9 mouse cellular contexts compared by ENCODE assay signal in the genomic region with DNA sequence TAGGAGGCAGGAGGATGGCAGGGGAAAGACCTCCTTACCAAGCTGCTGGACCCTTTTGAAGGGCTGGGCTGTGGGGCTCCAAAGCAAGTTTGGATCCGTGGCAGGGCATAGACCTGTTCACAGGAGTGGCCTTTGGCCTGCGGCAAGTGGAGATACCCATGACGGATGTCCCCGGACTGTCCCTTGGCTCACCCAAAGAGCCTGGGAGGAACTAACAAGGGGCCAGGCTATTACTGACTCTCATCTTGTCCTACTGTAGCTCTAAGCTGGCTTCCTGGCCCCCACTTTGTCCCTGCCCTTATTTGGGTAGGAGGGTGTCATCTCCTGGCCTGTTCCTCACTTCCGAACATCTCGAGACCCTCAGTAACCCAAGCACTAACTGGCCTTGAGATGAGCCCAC. TPM values are rescaled to one million over a fixed set of nuclear protein-coding genes. Genes with fewer than 3 reads are reported as not detected.
DNase-seq lines count a peak whose midpoint lies in the region; ATAC-seq and TF ChIP-seq lines count a peak whose summit lies in the region.
"Had no signal": no experiment of that assay in that cellular context is flagged by ENCODE, and none has a peak within 500 bp of the region (broad histone marks: within the 10 kb centered on the region; RNA-seq: fewer than 3 reads in every experiment).

No protein-coding gene starts in this region.

- intact Hi-C loops in gastrocnemius, adult 2 months (cut with DNase I): no loop called here
- intact Hi-C loops in gastrocnemius, postnatal 14 days (cut with DNase I; ENCODE audit: low total_unique reads): no loop called here
- intact Hi-C loops in gastrocnemius, postnatal 36 days (cut with DNase I): no loop called here

- ATAC-seq in hindbrain, embryonic 13.5 days (ENCODE audit: low FRiP score): peak; percentile 13; the same call in 1 of the 2 replicates
- peak; percentile 28 for ATAC-seq in lung, embryonic 16.5 days (ENCODE audit: low read depth)

- DNase-seq in gastrocnemius, adult 2 months: no peak
- no peak for DNase-seq in gastrocnemius, postnatal 14 days
- peak; percentile 42 for DNase-seq in CD4-positive helper T cell, adult 2 months (ENCODE audit: low read depth, low spot score)
- DNase-seq in right cerebral cortex, adult 18-20 months: no peak
- DNase-seq in left cerebral cortex, adult 11 months (ENCODE audit: low spot score): no peak
- DNase-seq in gastrocnemius, postnatal 36 days: no peak

- peaks cover 2% of the 10 kb centered on the region; the same call in 1 of the 2 replicates for H3K36me3 ChIP-seq in hindbrain, embryonic 13.5 days
- H3K36me3 ChIP-seq in lung, embryonic 16.5 days (ENCODE audit: control insufficient read depth, insufficient read depth, low read length): no peaks in the 10 kb centered on the region

- WGBS in hindbrain, embryonic 13.5 days: 74% methylated on average over 6 of the region's 6 CpGs
- 14% methylated on average over 6 of the region's 6 CpGs for WGBS in lung, embryonic 16.5 days

- H3K4me1 ChIP-seq in hindbrain, embryonic 13.5 days (replicated peaks): peaks cover 52% of the 10 kb centered on the region
- peaks cover 75% of the 10 kb centered on the region for H3K4me1 ChIP-seq in lung, embryonic 16.5 days (replicated peaks; ENCODE audit: control insufficient read depth, insufficient read depth, low read length)

- peak overlapping the region; percentile 63; the same call in 1 of the 2 replicates for H3K9ac ChIP-seq in hindbrain, embryonic 13.5 days
- peak overlapping the region; percentile 69 for H3K9ac ChIP-seq in lung, embryonic 16.5 days (ENCODE audit: low read length)

- H3K9me3 ChIP-seq in hindbrain, embryonic 13.5 days: no peaks in the 10 kb centered on the region
- no peaks in the 10 kb centered on the region for H3K9me3 ChIP-seq in lung, embryonic 16.5 days (ENCODE audit: control insufficient read depth, low read length)

- peak overlapping the region; percentile 42 for H3K4me2 ChIP-seq in hindbrain, embryonic 13.5 days
- H3K4me2 ChIP-seq in lung, embryonic 16.5 days (ENCODE audit: low read depth, low read length): peak overlapping the region; percentile 70

- H3K27ac ChIP-seq in gastrocnemius, adult 2 months: peak overlapping the region; percentile 93
- peak overlapping the region; percentile 83 for H3K27ac ChIP-seq in hindbrain, embryonic 13.5 days
- H3K27ac ChIP-seq in lung, embryonic 16.5 days (ENCODE audit: low read length): peak overlapping the region; percentile 97

- no peak for TF ChIP-seq CTCF in gastrocnemius, adult 2 months (IDR thresholded peaks at IDR 0.05)

- H3K27me3 ChIP-seq in hindbrain, embryonic 13.5 days: no peaks in the 10 kb centered on the region
- no peaks in the 10 kb centered on the region for H3K27me3 ChIP-seq in lung, embryonic 16.5 days (ENCODE audit: control insufficient read depth, insufficient read depth, low read depth, low read length)

- peak overlapping the region; percentile 69 for H3K4me3 ChIP-seq in gastrocnemius, adult 2 months
- peak overlapping the region; percentile 19 for H3K4me3 ChIP-seq in hindbrain, embryonic 13.5 days
- peak overlapping the region; percentile 47 for H3K4me3 ChIP-seq in lung, embryonic 16.5 days (ENCODE audit: low read length)

RNA-seq across cellular contexts. Expression of a gene that starts 0.6 kb away (rescaled TPM):
- 1 to 10 TPM in 1 of 2 experiments, under 1 TPM in 1; 0.97 to 1.8 TPM for total RNA-seq in gastrocnemius, adult 2 months (2021)
- 1 to 10 TPM; 2.1 to 2.4 TPM for total RNA-seq in gastrocnemius, postnatal 14 days (2021)
- 6.0 and 6.2 TPM in 2 replicates for polyA plus RNA-seq in hindbrain, embryonic 13.5 days (2015; fragmentation: Nextera tagmentation; extraction: Ambion mirVana)
- polyA plus RNA-seq in lung, embryonic 16.5 days (2015; fragmentation: Nextera tagmentation; extraction: Ambion mirVana): 10.2 and 10.6 TPM in 2 replicates
- total RNA-seq in gastrocnemius, postnatal 36 days (2021): 1 to 10 TPM; 1.4 to 1.5 TPM

RNA-seq across cellular contexts. Expression of a gene that starts 40.3 kb away (rescaled TPM):
- not detected for total RNA-seq in gastrocnemius, adult 2 months (2021)
- total RNA-seq in gastrocnemius, postnatal 14 days (2021): not detected
- not detected in 2 replicates for polyA plus RNA-seq in hindbrain, embryonic 13.5 days (2015; fragmentation: Nextera tagmentation; extraction: Ambion mirVana)
- not detected in 2 replicates for polyA plus RNA-seq in lung, embryonic 16.5 days (2015; fragmentation: Nextera tagmentation; extraction: Ambion mirVana)
- under 1 TPM in 1 of 2 experiments, not detected in 1; 0.36 TPM for total RNA-seq in gastrocnemius, postnatal 36 days (2021)
- polyA plus RNA-seq: C2C12 had no signal

RNA-seq across cellular contexts. Expression of a gene that starts 46.6 kb away (rescaled TPM):
- total RNA-seq in gastrocnemius, adult 2 months (2021): not detected
- not detected for total RNA-seq in gastrocnemius, postnatal 14 days (2021)
- not detected in 2 replicates for polyA plus RNA-seq in hindbrain, embryonic 13.5 days (2015; fragmentation: Nextera tagmentation; extraction: Ambion mirVana)
- polyA plus RNA-seq in lung, embryonic 16.5 days (2015; fragmentation: Nextera tagmentation; extraction: Ambion mirVana): not detected in 2 replicates
- total RNA-seq in gastrocnemius, postnatal 36 days (2021): not detected
- polyA plus RNA-seq: C2C12 had no signal

RNA-seq across cellular contexts. Expression of a gene that starts 58.2 kb away (rescaled TPM):
- total RNA-seq in gastrocnemius, adult 2 months (2021): 1 to 10 TPM in 1 of 2 experiments, not detected in 1; 1.3 TPM
- total RNA-seq in gastrocnemius, postnatal 14 days (2021): not detected
- polyA plus RNA-seq in hindbrain, embryonic 13.5 days (2015; fragmentation: Nextera tagmentation; extraction: Ambion mirVana): not detected in 2 replicates
- polyA plus RNA-seq in lung, embryonic 16.5 days (2015; fragmentation: Nextera tagmentation; extraction: Ambion mirVana): 0.48 TPM in 1 of 2 replicates, not detected in the other
- under 1 TPM; 0.36 to 0.44 TPM for total RNA-seq in gastrocnemius, postnatal 36 days (2021)

Comparison
In these comparisons a context has a peak if more than half of its experiments do, and no peak if none do; other contexts are left out.
1. H3K4me3 ChIP-seq: peak in every context shown above with its lines; median percentile 69 in gastrocnemius, adult 2 months; 47 in lung, embryonic 16.5 days; 19 in hindbrain, embryonic 13.5 days.